Mouse (Mus musculus) layer of hippocampus, postnatal 14 days (tissue): ENCODE measurements around the gene Hephl1. TPM values are rescaled to one million over a fixed set of nuclear protein-coding genes. Genes with fewer than 3 reads are reported as not detected.
"Not testable (repeated sequence)": the region's sequence is repeated elsewhere in the genome, so short reads cannot be mapped to it uniquely, and the experiment has no call there.

Source experiments
- DNase-seq, 2 experiments: peaks; one replicate each; pipeline ENCODE4 v3.0.0; 2021 to 2022; ENCODE audit warnings: low spot score in 2 of 2, mixed read lengths in 1 of 2
- long read RNA-seq, 2 experiments: library from polyadenylated mRNA; stranded (forward); transcript quantifications; one replicate each; pipeline ENCODE4 v2.0.0; 2021
- total RNA-seq, 2 experiments: library from RNA; stranded (reverse); gene quantifications; 2 replicates each; pipeline ENCODE4 v1.2.3; 2021

The Hephl1 gene
- total RNA-seq, result not detected
- long read RNA-seq, experiment 1, result 0 reads
- long read RNA-seq, experiment 2, result 0 reads

- no peak for DNase-seq
Observed at GRCm38 (mm10) chr9:15112008-15112407, at the start of gene Hephl1. Gene Hephl1 (minus strand): TSS chr9:15112108.

DNA sequence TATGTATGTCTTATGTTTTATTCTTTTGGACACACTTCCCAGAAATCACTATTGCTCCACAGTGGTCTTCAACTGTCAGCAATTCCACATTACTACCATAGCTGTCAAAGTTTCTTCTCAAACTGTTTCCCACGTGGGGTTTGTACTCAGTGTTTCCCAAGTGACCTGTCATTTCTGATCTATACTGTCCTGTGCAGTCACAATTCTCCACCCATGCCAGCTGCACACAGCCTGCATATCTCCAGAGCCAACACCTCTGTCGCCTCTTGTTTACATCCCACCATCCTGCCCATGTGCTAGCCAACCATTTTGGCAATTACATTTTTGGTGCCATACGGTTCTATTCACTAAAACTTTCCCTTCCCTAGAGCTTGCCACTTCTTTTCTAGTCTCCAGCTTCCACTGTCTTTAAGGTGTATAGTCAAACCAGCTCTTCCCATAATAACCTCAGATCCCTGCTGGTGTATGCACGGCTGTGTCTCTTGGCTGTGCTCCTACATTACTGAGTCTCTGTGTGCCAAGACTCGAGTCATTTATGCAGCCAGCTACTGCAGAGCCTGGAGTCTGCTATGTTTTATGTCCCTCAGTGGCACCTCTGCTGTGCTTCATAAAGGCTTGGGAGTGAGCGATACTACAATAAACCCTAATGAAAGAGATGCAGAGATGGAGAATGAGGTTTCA is 37.5 kb upstream of the Hephl1 start:
- DNase-seq, result no peak

- no peak for DNase-seq
Observed at GRCm38 (mm10) chr9:15140546-15140945, 28.6 kb upstream of the Hephl1 start.

DNA sequence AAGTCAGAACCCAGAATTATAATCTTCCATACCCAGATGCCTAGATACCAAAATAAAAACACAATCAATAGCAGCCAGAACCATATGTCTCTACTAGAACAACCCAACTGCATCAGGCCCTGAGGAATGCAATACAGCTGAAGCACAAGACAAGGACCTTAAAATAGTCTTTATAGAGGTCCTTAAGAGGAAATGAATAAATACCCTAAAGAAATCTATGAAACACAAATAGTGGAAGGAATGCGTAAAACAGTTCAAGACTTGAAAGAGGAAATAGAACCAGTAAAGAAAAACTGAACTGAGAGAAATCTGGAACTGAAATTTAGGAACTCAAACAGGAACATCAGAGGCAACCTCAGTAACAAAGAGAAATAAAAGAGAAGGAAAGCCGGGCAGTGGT is 14.0 kb upstream of the Hephl1 start:
- no peak for DNase-seq

GRCm38 (mm10) chr9:15122431-15122830 is 10.5 kb upstream of the Hephl1 start:
- DNase-seq, result no peak

GRCm38 (mm10) chr9:15120841-15121358 is 9.0 kb upstream of the Hephl1 start:
- no peak for DNase-seq

GRCm38 (mm10) chr9:15120209-15120608 is 8.3 kb upstream of the Hephl1 start:
- DNase-seq, result no peak

DNA sequence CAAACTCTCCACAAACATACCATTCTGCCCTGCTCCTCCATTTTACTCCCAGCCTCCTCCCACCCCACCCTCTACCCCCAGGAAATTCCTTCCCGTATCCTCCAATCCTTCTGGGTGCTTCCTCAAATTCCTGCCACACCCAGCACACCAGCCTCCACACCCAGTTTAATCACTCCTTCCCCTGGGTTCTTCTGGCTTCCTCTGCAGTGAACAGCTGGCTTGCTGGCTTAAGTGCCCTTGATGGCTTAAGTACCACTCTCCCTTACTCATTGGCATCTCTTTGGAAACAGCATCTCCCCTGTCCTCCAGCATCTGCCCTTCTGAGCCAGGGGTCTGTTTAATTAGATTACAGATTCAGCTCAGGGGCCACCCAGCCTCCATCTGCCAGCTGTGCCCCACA is 7.6 kb upstream of the Hephl1 start:
- DNase-seq, result no peak

- DNase-seq, result no peak
Observed at GRCm38 (mm10) chr9:15116165-15116564, 4.3 kb upstream of the Hephl1 start.

- DNase-seq, result no peak
Observed at GRCm38 (mm10) chr9:15114102-15114501, 2.2 kb upstream of the Hephl1 start.

GRCm38 (mm10) chr9:15108101-15108500 is 3.8 kb downstream of the Hephl1 start:
- DNase-seq, result no peak

DNA sequence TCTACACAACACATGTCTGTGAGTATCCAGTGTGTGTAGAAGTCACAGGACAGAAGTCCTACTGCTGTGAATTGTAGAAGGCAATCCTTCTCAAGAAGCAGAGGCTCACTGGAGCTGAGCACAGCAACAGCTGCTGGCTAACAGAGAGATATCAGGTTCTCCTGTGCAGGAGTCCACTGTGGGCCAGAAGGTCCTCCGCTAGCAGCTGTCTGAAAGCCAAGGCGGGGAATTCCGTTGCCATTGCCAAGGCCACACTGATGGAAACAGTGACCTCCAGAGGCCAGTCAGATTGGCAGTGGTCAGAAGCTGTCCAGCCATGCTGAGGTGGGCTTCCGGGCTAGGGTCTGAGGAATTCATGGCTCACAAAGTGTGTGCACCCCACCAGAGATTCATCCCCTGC is 6.8 kb downstream of the Hephl1 start:
- DNase-seq, result no peak

- DNase-seq, result no peak
Observed at GRCm38 (mm10) chr9:15103579-15104300, 8.2 kb downstream of the Hephl1 start.

DNA sequence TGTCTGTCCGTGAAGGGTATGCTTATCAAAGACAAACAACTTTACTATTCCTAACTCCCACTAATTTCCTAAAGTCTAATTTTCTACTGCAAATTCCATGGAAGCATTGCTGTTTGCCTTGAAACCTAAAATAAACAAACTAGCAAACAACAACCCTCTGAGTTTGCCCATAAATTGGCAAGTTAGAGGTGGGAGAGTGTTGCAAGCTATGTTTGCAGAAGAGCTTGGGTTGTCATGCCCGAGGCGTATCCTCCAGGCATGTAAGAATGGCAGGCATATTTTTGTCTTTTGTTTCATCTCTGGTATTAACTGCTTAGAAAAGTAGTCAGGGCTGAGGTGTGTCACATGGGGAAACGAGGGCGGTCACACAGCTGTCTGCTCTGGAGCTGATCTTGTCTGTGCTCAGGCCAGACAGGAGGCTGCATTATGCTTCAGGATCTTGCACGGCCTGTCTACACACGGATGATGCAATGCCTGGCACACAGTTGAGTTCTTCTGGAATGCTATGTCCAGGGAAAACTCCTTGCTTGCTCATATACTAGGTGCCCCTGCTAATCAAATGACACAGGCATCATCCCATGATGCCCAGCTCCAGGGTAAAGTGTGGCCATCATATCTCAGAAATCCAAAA is 10.3 kb downstream of the Hephl1 start:
- no peak for DNase-seq

DNA sequence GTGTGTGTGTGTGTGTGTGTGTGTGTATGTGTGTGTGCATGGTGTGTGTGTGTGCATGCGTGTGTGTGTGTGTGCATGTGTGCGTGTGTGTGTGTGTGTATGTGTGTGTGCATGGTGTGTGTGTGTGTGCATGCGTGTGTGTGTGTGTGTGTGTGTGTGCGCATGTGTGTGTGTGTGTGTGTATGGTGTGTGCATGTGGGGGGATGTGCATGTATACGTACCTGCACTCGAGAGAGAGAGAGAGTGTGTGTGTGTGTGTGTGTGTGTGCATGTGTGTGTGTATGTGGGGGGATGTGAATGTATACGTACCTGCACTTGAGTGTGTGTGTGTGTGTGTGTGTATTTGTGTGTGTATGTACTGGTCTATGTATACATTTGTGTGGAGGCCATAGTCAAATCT is 13.5 kb downstream of the Hephl1 start:
- not testable (repeated sequence) for DNase-seq

DNA sequence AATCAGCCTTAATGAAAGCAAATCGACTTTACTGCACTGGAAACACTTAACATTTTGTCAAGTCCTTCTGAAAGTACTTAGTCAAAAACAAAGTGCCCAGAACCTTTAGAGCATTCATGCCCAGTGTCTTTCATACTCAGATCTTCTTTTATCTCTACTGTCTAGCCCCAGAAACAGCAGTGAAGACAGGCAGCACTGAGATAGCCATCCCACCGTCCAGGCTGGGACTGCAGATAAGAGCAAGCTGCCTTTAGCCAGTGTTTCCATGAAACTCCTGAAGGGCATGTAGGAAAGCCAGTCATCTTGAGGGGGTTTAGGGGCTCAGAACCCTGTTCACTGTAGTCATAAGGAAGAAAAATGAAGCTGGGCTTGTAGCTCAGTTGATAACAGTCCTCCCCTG is 14.7 kb downstream of the Hephl1 start:
- no peak for DNase-seq

- no peak for DNase-seq
Observed at GRCm38 (mm10) chr9:15096161-15096560, 15.7 kb downstream of the Hephl1 start.

DNA sequence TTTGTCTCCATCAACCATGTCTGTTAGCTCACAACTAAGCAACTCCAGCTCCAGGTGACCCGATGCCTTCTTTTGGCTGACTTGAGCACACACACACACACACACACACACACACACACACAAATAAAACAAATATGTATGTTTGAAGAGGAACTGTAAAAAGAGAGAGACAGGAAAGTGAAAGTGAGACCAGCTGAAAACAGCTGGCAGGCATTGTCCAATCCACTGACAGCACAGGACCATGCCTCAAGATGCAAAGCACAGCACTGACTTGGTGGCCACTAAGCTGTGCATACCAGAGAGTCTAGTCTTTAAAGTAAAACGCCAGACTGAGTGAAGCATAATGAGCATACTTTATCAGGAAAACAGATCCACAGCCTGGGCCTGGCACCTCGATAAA is 16.7 kb downstream of the Hephl1 start:
- DNase-seq, result no peak

GRCm38 (mm10) chr9:15068686-15069295 is 43.1 kb downstream of the Hephl1 start:
- no peak for DNase-seq

GRCm38 (mm10) chr9:15067995-15068685 is 43.8 kb downstream of the Hephl1 start:
- DNase-seq, result no peak

- no peak for DNase-seq
Observed at GRCm38 (mm10) chr9:15064176-15064575, 47.7 kb downstream of the Hephl1 start.
